Mouse (Mus musculus) G1E (cell line): ENCODE data around the gene Cntln. TPM values are rescaled to one million over a fixed set of nuclear protein-coding genes. Genes with fewer than 3 reads are reported as not detected.

ENCODE experiments used
- ATAC-seq: 2 replicates; pipeline ENCODE4 v1.8.0; 2016; ENCODE audit warnings: mild to moderate bottlenecking; ENCODE audit not compliant: insufficient number of reproducible peaks, poor library complexity, low FRiP score, severe bottlenecking; ENCODE audit errors: extremely low read depth
- DNase-seq: peaks from one replicate; pipeline ENCODE4 v3.0.0; 2012; ENCODE audit warnings: low spot score
- H3K27me3 ChIP-seq: 2 replicates; pipeline ENCODE4 v1.6.1; 2012; ENCODE audit warnings: mild to moderate bottlenecking, low read length, inconsistent platforms; ENCODE audit not compliant: insufficient read depth
- H3K36me3 ChIP-seq: replicated peaks from 2 replicates; pipeline ENCODE3; 2012; ENCODE audit warnings: mild to moderate bottlenecking, inconsistent platforms
- H3K4me1 ChIP-seq: 2 replicates; pipeline ENCODE4 v1.6.1; 2012; ENCODE audit warnings: low read depth, low read length, inconsistent platforms, mixed read lengths; ENCODE audit not compliant: insufficient read depth
- H3K4me3 ChIP-seq: 2 replicates; pipeline ENCODE4 v1.5.1; 2012; ENCODE audit warnings: low read depth, mild to moderate bottlenecking, inconsistent platforms, low read length, moderate library complexity, mixed read lengths
- H3K9me3 ChIP-seq: replicated peaks from 2 replicates; pipeline ENCODE4 v1.6.1; 2012; ENCODE audit warnings: inconsistent platforms
- CTCF ChIP-seq: IDR thresholded peaks from 2 replicates; pipeline ENCODE4 v1.5.1; 2012; ENCODE audit warnings: low read depth, low read length, inconsistent platforms, mixed read lengths
- GATA1 ChIP-seq: IDR thresholded peaks from 2 replicates; pipeline ENCODE4 v1.6.1; 2012; ENCODE audit warnings: borderline replicate concordance, low read length, inconsistent platforms, mixed read lengths
- GATA2 ChIP-seq: IDR thresholded peaks from 2 replicates; pipeline ENCODE4 v1.6.1; 2012; ENCODE audit warnings: low read depth, low read length, inconsistent platforms, borderline replicate concordance
- POLR2AphosphoS5 ChIP-seq: IDR thresholded peaks from 2 replicates; pipeline ENCODE4 v1.6.1; 2012; ENCODE audit warnings: low read depth, low read length, inconsistent platforms; ENCODE audit not compliant: insufficient replicate concordance
- TAL1 ChIP-seq: conservative IDR thresholded peaks from 2 replicates; pipeline ENCODE4 v1.6.1; 2012; ENCODE audit warnings: low read depth, low read length, inconsistent platforms, mixed read lengths
- polyA plus RNA-seq: library from polyadenylated mRNA; stranded (reverse); fragments of >175 nt; gene quantifications from 2 replicates; pipeline ENCODE4 v1.2.3, GENCODE M21; 2012
- total RNA-seq, 2 experiments: library from RNA; stranded (forward) in 1 of 2; stranded (reverse) in 1 of 2; fragments of 200-1000 nt in 1 of 2; fragments of >200 nt in 1 of 2; fragmentation: Nextera tagmentation in 1 of 2; gene quantifications; 2 replicates each; pipeline ENCODE4 v1.2.3; 2014 to 2017

Gene Cntln
- total and polyA plus RNA-seq, 3 experiments = 0.05 to 1.9 TPM; not detected in 1

- Histone ChIP-seq H3K36me3 (no peaks in the 10 kb centered on the region), H3K9me3 (0 out of 2 replicates have a peak, but pooled peaks cover 2% of the 10 kb centered on the region), H3K27me3 (no peaks in the 10 kb centered on the region), H3K4me3 (no peak overlapping the region), H3K4me1 (no peaks in the 10 kb centered on the region)
- TF ChIP-seq CTCF (peak; percentile 42; the same call in 1 of the 2 replicates), GATA2 (no peak), TAL1 (no peak), POLR2AphosphoS5 (no peak), GATA1 (no peak)
- ATAC-seq (no peak), DNase-seq (peak; percentile 4)
These were observed 212.6 kb downstream of the Cntln start for GRCm38 (mm10) chr4:85096682-85097081.

DNA sequence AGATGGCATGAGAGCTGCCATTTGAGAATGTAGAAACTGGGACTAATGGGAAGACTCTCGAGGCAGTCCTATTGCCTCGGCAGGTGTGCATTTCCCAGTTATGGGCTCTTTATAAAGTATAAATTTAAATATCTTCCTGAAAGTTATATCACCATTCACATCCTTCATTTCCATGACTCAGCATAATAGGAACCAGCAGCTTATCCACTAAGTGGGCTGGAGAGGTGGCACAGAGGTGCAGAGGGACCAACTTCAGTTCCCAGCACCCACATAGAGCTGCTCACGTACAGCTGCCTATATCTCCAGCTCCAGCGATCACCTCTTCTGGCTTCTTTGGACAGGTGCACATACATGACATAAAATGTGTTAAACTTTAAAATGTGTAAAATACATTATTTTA lies 218.1 kb downstream of the Cntln start:
- DNase-seq (no peak), ATAC-seq (no peak)
- Histone ChIP-seq H3K4me1 (no peaks in the 10 kb centered on the region), H3K9me3 (peaks cover 5% of the 10 kb centered on the region; the same call in 1 of the 2 replicates), H3K27me3 (no peaks in the 10 kb centered on the region), H3K36me3 (no peaks in the 10 kb centered on the region), H3K4me3 (no peak overlapping the region)
- no peak for TF ChIP-seq GATA1
- TF ChIP-seq TAL1 = no peak
- TF ChIP-seq CTCF = no peak
- no peak for TF ChIP-seq GATA2

- DNase-seq (no peak), ATAC-seq (no peak)
- H3K36me3 ChIP-seq = no peaks in the 10 kb centered on the region
- no peaks in the 10 kb centered on the region for H3K4me1 ChIP-seq
- H3K27me3 ChIP-seq = no peaks in the 10 kb centered on the region
- H3K9me3 ChIP-seq = peaks cover 6% of the 10 kb centered on the region; the same call in 1 of the 2 replicates
- H3K4me3 ChIP-seq = no peak overlapping the region
- no peak for TF ChIP-seq GATA1
These were observed 222.3 kb downstream of the Cntln start for GRCm38 (mm10) chr4:85106416-85106815.

GRCm38 (mm10) chr4:85106961-85107360 lies 222.9 kb downstream of the Cntln start:
- DNase-seq (no peak), ATAC-seq (no peak)
- TF ChIP-seq TAL1 = no peak
- no peak for TF ChIP-seq POLR2AphosphoS5
- TF ChIP-seq GATA1 = no peak
- no peak for TF ChIP-seq GATA2
- no peak for TF ChIP-seq CTCF
- H3K4me1 ChIP-seq = no peaks in the 10 kb centered on the region
- H3K4me3 ChIP-seq = no peak overlapping the region
- H3K27me3 ChIP-seq = no peaks in the 10 kb centered on the region
- H3K36me3 ChIP-seq = no peaks in the 10 kb centered on the region
- H3K9me3 ChIP-seq = peaks cover 6% of the 10 kb centered on the region; the same call in 1 of the 2 replicates

- TF ChIP-seq GATA1 (no peak), POLR2AphosphoS5 (no peak), GATA2 (no peak), CTCF (no peak), TAL1 (no peak)
- H3K36me3 ChIP-seq = no peaks in the 10 kb centered on the region
- no peak overlapping the region for H3K4me3 ChIP-seq
- peaks cover 14% of the 10 kb centered on the region for H3K9me3 ChIP-seq
- no peak for ATAC-seq
- H3K4me1 ChIP-seq = no peaks in the 10 kb centered on the region
- H3K27me3 ChIP-seq = no peaks in the 10 kb centered on the region
- no peak for DNase-seq
These were observed 236.2 kb downstream of the Cntln start for GRCm38 (mm10) chr4:85120271-85120670.

DNA sequence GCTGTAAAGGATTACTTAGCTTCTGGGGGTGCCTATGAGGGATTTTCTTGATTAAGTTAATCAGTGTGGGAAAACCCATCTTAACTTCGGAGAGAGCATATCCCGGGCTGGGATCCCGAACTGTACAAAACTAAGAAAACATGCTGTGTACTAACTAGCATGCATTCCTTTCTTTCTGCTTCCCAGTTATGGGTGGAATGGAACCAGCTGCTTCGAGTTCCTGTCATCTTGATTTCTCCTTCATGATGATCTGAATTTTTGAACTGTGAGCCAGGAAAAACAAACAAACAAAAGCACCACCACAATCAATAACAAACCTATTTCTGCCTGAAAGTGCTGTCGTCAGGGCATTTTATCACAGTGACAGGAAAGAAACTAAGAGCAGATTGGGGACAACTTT lies 265.6 kb downstream of the Cntln start:
- Histone ChIP-seq H3K4me3 (no peak overlapping the region), H3K4me1 (no peaks in the 10 kb centered on the region), H3K36me3 (no peaks in the 10 kb centered on the region), H3K9me3 (peaks cover 16% of the 10 kb centered on the region), H3K27me3 (no peaks in the 10 kb centered on the region)
- ATAC-seq (no peak), DNase-seq (no peak)
- TF ChIP-seq GATA1 (no peak), CTCF (no peak), POLR2AphosphoS5 (no peak), TAL1 (no peak)

DNA sequence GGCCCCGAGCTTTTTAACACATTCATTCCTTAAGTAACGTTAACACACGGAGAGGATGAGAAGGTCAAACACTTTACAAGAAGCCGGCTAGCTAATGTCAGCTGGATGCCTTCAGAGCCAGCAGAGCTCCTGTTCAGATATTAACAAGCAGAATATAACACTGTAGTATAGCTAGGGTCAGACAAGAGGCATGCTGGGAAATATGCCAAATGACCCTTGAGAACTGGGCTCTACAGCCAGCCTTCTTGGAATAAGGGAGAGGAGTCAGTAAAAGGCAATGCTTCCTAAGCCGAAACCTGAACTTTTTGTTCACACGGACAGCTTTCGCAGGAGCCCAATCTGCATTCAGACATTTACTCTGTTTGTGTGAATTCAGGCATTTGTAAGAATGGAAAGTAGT lies 267.8 kb downstream of the Cntln start:
- H3K36me3 ChIP-seq = no peaks in the 10 kb centered on the region
- H3K4me3 ChIP-seq = no peak overlapping the region
- ATAC-seq (no peak), DNase-seq (no peak)
- no peaks in the 10 kb centered on the region for H3K4me1 ChIP-seq
- no peaks in the 10 kb centered on the region for H3K27me3 ChIP-seq
- TF ChIP-seq POLR2AphosphoS5 (no peak), TAL1 (no peak), GATA1 (no peak), CTCF (no peak), GATA2 (no peak)
- H3K9me3 ChIP-seq = peaks cover 16% of the 10 kb centered on the region
